Mouse (Mus musculus): Measurements from ENCODE around the gene Pkmyt1. TPM values are rescaled to one million over a fixed set of nuclear protein-coding genes. Genes with fewer than 3 reads are reported as not detected.

The Pkmyt1 gene
- polyA plus RNA-seq, 2 experiments, result 46.4 to 81.7 TPM

DNA sequence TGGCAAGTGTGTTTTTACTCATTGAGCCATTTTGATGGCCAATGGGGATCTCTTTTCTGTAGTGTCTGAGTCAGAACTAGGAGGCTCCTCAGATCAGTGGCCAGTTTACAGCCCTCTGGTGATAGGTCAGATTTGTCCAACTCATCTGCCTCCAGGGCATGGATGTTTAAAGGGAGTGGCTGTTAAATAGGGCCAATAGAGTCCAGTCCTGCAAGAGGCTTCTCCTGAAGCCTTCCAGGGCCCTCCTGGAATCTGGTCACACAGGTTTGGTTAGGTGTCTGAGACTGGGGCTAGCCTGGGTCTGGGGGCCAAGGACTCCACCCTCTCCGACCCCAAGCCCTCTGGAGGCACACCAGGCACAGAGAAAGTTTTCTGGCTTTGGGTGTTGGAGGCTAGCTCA lies 31.6 kb upstream of the Pkmyt1 start:
- ATAC-seq (ENCODE audit: low FRiP score, low read depth), result no peak
- Histone ChIP-seq H3K27ac (replicated peaks; ENCODE audit: low read depth, low read length) (no peak overlapping the region), H3K4me2 (replicated peaks; ENCODE audit: low read depth, low read length, severe bottlenecking) (no peak overlapping the region)

DNA sequence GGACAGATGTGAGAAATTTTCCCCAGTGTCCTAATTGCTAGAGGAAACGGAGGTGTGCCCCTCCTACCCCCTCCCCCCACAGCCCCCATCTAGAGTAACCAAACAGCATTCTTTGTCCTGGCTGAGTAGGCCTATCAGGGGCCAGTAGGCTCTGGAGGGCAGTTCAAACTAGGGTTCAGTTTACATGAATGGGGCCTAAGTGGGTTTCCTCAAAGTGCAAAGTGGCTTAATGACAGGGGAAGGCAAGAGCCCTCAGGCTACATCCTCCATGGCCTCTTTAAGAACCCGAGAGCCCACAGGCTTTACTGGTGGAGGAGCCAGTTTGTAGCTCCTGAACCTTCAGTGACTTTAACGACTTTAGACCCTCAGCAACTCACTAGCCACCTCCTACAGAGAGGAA lies 30.3 kb upstream of the Pkmyt1 start:
- no peaks in the 10 kb centered on the region for H3K9me3 ChIP-seq (ENCODE audit: control insufficient read depth, low read length)
- WGBS, result 6% methylated on average over 3 of the region's 3 CpGs
- H3K4me3 ChIP-seq (replicated peaks; ENCODE audit: low read length), result no peak overlapping the region
- H3K27me3 ChIP-seq (ENCODE audit: control insufficient read depth, insufficient read depth, low read length), result peaks cover 23% of the 10 kb centered on the region
- H3K27ac ChIP-seq (replicated peaks; ENCODE audit: low read depth, low read length), result no peak overlapping the region
- no peaks in the 10 kb centered on the region for H3K36me3 ChIP-seq (ENCODE audit: control insufficient read depth, insufficient read depth, low read length)
- no peak for DNase-seq (ENCODE audit: low spot score)
- no peak for TF ChIP-seq POLR2A (IDR thresholded peaks at IDR 0.05; ENCODE audit: borderline replicate concordance, extremely low read depth, insufficient read depth, insufficient read length)
- H3K4me1 ChIP-seq (ENCODE audit: control insufficient read depth, insufficient read depth, low read length), result peaks cover 7% of the 10 kb centered on the region; the same call in 1 of the 2 replicates
- no peak overlapping the region for H3K4me2 ChIP-seq (replicated peaks; ENCODE audit: low read depth, low read length, severe bottlenecking)
- no peak for ATAC-seq (ENCODE audit: low FRiP score, low read depth)
- H3K9ac ChIP-seq (ENCODE audit: low read depth, low read length, severe bottlenecking), result no peak overlapping the region

More for the DNA sequence above, 31.6 kb upstream of the Pkmyt1 start:
- Histone ChIP-seq H3K9me3 (ENCODE audit: control insufficient read depth, low read length) (no peaks in the 10 kb centered on the region), H3K4me1 (ENCODE audit: control insufficient read depth, insufficient read depth, low read length) (peaks cover 7% of the 10 kb centered on the region; the same call in 1 of the 2 replicates), H3K9ac (ENCODE audit: low read depth, low read length, severe bottlenecking) (no peak overlapping the region), H3K4me3 (replicated peaks; ENCODE audit: low read length) (no peak overlapping the region), H3K36me3 (ENCODE audit: control insufficient read depth, insufficient read depth, low read length) (no peaks in the 10 kb centered on the region), H3K27me3 (ENCODE audit: control insufficient read depth, insufficient read depth, low read length) (peaks cover 12% of the 10 kb centered on the region)
- 53% methylated on average over 1 of the region's 1 CpGs for WGBS
- TF ChIP-seq POLR2A (IDR thresholded peaks at IDR 0.05; ENCODE audit: borderline replicate concordance, extremely low read depth, insufficient read depth, insufficient read length), result no peak
- DNase-seq (ENCODE audit: low spot score), result no peak

DNA sequence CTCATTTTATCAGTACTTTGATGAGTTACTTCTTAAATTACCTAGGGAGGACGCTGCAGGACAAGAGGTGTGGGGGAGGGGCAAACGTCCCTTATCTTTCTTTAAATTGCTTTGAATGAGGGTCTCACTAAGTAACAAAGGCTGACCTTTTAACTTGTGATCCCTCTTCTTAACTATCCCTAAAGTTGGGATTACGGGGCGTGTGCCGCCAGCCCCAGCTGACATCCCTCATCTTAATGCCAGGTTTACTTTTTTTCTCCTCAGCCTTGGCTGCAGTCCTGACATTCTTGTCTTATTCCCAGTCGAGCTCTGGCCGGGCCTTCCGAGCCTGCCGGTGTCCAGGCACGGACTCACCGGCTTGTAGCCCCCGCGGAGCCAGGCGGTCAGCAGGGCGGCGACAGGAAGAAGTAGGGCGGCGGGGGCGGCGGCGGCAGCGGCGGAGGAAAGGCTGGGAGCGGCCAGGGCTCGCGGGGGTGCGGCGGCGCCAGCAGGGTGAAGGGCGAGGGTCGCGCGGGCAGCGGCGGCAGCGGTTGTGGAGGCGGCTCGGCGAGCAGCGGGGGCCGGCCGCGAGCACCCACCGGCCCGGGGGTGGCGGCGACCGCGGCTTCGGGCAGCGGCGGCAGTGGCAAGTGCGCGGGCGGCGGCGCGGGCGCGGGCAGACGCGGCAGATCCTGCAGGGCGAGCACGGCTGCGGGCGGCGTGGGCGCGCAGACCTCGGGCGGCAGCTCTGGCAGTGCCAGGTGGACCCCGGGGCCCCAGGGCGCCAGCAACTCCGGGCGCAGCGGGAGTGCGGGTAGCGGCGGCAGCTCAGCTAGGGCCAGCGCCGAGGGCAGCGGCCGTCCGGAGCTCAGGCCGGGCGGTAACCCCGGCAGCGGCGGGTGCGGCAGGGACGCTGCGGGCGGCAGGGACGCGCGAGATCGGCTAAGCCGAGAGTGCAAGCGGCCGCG lies 26.7 kb upstream of the Pkmyt1 start:
- peak overlapping the region; percentile 62 for H3K4me3 ChIP-seq (replicated peaks; ENCODE audit: low read length)
- H3K9ac ChIP-seq (ENCODE audit: low read depth, low read length, severe bottlenecking), result peak overlapping the region; percentile 43
- DNase-seq (ENCODE audit: low spot score), result no peak
- 0 out of 2 replicates have a peak, but pooled peaks have one; percentile 20 for ATAC-seq (ENCODE audit: low FRiP score, low read depth)
- H3K36me3 ChIP-seq (ENCODE audit: control insufficient read depth, insufficient read depth, low read length), result no peaks in the 10 kb centered on the region
- WGBS, result 1% methylated on average over 39 of the region's 101 CpGs
- peaks cover 27% of the 10 kb centered on the region for H3K27me3 ChIP-seq (ENCODE audit: control insufficient read depth, insufficient read depth, low read length)
- no peaks in the 10 kb centered on the region for H3K9me3 ChIP-seq (ENCODE audit: control insufficient read depth, low read length)
- no peak overlapping the region for H3K27ac ChIP-seq (replicated peaks; ENCODE audit: low read depth, low read length)
- peaks cover 7% of the 10 kb centered on the region; the same call in 1 of the 2 replicates for H3K4me1 ChIP-seq (ENCODE audit: control insufficient read depth, insufficient read depth, low read length)
- H3K4me2 ChIP-seq (replicated peaks; ENCODE audit: low read depth, low read length, severe bottlenecking), result peak overlapping the region; percentile 99
- no peak for TF ChIP-seq POLR2A (IDR thresholded peaks at IDR 0.05; ENCODE audit: borderline replicate concordance, extremely low read depth, insufficient read depth, insufficient read length)

DNA sequence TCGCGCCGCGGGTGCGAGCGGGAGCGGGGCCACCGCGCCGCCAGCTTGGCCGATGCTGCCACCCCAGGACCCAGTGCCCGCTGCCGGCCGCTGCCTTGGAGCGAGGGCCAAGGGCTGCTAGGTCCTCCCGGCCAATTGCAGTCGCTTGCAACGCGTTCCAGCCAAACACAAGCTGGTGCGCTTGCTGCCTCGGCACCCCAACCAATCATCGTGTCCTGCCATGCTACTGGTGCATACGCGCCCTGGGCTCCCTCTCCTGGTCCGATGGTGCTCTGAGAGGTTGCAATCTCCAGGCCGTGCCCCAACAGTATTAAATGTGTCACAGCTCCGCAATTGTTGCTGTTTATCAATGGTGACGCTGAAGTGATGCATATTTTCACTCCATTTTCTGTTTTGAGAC lies 26.1 kb upstream of the Pkmyt1 start:
- peaks cover 7% of the 10 kb centered on the region; the same call in 1 of the 2 replicates for H3K4me1 ChIP-seq (ENCODE audit: control insufficient read depth, insufficient read depth, low read length)
- no peaks in the 10 kb centered on the region for H3K36me3 ChIP-seq (ENCODE audit: control insufficient read depth, insufficient read depth, low read length)
- peak; percentile 88 for ATAC-seq (ENCODE audit: low FRiP score, low read depth)
- DNase-seq (ENCODE audit: low spot score), result peak; percentile 90
- H3K27me3 ChIP-seq (ENCODE audit: control insufficient read depth, insufficient read depth, low read length), result peaks cover 27% of the 10 kb centered on the region
- TF ChIP-seq POLR2A (IDR thresholded peaks at IDR 0.05; ENCODE audit: borderline replicate concordance, extremely low read depth, insufficient read depth, insufficient read length), result no peak
- H3K9ac ChIP-seq (ENCODE audit: low read depth, low read length, severe bottlenecking), result peak overlapping the region; percentile 43
- 2% methylated on average over 21 of the region's 28 CpGs for whole genome bisulfite sequencing
- peak overlapping the region; percentile 62 for H3K4me3 ChIP-seq (replicated peaks; ENCODE audit: low read length)
- peak overlapping the region; percentile 99 for H3K4me2 ChIP-seq (replicated peaks; ENCODE audit: low read depth, low read length, severe bottlenecking)
- no peaks in the 10 kb centered on the region for H3K9me3 ChIP-seq (ENCODE audit: control insufficient read depth, low read length)
- no peak overlapping the region for H3K27ac ChIP-seq (replicated peaks; ENCODE audit: low read depth, low read length)

DNA sequence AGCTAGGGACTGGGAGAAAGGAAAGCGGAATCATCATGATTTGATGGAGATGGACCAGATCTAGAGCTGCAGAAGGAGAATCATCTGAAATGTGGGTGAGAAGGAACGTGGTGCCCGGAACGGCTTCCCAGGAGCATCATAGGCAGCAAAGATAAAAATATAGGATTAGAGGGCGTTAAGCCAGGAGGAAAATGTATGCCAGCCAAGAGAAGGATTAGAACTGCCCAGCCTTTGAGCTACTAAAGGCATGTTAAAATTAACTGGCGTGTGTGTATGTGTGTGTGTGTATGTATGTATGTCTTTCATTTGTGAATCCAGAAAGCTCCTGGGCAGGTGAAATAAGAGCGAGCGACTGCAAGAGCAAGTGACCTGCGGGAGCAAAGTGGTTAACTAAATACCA lies 22.8 kb upstream of the Pkmyt1 start:
- ATAC-seq (ENCODE audit: low FRiP score, low read depth) (no peak), DNase-seq (ENCODE audit: low spot score) (no peak)
- no peaks in the 10 kb centered on the region for H3K9me3 ChIP-seq (ENCODE audit: control insufficient read depth, low read length)
- no peak overlapping the region for H3K4me2 ChIP-seq (replicated peaks; ENCODE audit: low read depth, low read length, severe bottlenecking)
- 85% methylated on average over 9 of the region's 9 CpGs for WGBS
- peaks cover 3% of the 10 kb centered on the region; the same call in 1 of the 2 replicates for H3K4me1 ChIP-seq (ENCODE audit: control insufficient read depth, insufficient read depth, low read length)
- TF ChIP-seq POLR2A (IDR thresholded peaks at IDR 0.05; ENCODE audit: borderline replicate concordance, extremely low read depth, insufficient read depth, insufficient read length), result no peak
- H3K27ac ChIP-seq (replicated peaks; ENCODE audit: low read depth, low read length), result no peak overlapping the region
- peaks cover 27% of the 10 kb centered on the region for H3K27me3 ChIP-seq (ENCODE audit: control insufficient read depth, insufficient read depth, low read length)
- no peak overlapping the region for H3K4me3 ChIP-seq (replicated peaks; ENCODE audit: low read length)
- H3K36me3 ChIP-seq (ENCODE audit: control insufficient read depth, insufficient read depth, low read length), result no peaks in the 10 kb centered on the region
- H3K9ac ChIP-seq (ENCODE audit: low read depth, low read length, severe bottlenecking), result no peak overlapping the region
